Mouse (Mus musculus) left cerebral cortex, postnatal 10 days (tissue): ENCODE data around the gene Ptpn4. TPM values are rescaled to one million over a fixed set of nuclear protein-coding genes. Genes with fewer than 3 reads are reported as not detected.

Experiments used
- total RNA-seq, 2 experiments: library from RNA; stranded (reverse); gene quantifications; 2 replicates each; pipeline ENCODE4 v1.2.3; 2021

The Ptpn4 gene
- total RNA-seq, 2 experiments from 2014 or later, result 46.2 to 54.6 TPM

Other genes starting within 250 kb of the Ptpn4 start
- gene Epb41l5, start 188.6 kb downstream of the Ptpn4 start, total RNA-seq, result 1 to 10 TPM; 5.8 to 6.8 TPM
- gene Tmem177, start 75.6 kb upstream of the Ptpn4 start, total RNA-seq, result 1 to 10 TPM; 5.8 to 6.2 TPM
- under 1 TPM; 0.39 to 0.49 TPM for gene Cfap221, start 159.6 kb upstream of the Ptpn4 start, total RNA-seq
- 1 to 10 TPM in 1 of 2 experiments, under 1 TPM in 1; 0.75 to 1.0 TPM for gene Sctr, start 169.3 kb upstream of the Ptpn4 start, total RNA-seq
- 1 to 10 TPM; 1.4 to 1.8 TPM for gene Tmem37, start 236.5 kb upstream of the Ptpn4 start, total RNA-seq